Mouse (Mus musculus): ENCODE results near the gene Fyco1.

- TF ChIP-seq POLR2AphosphoS2 (IDR thresholded peaks at IDR 0.05; ENCODE audit: insufficient read length, low read depth) (no peak), USF1 (IDR thresholded peaks at IDR 0.05; ENCODE audit: low read depth) (no peak), POLR2A (IDR thresholded peaks at IDR 0.05; ENCODE audit: insufficient read length, low read depth) (no peak), E2F4 (IDR thresholded peaks at IDR 0.05; ENCODE audit: insufficient read depth) (no peak), MYOG (IDR thresholded peaks at IDR 0.05; ENCODE audit: control insufficient read depth in 1 of 3, insufficient read depth in 1 of 3, insufficient read length in 2 of 3, low read depth in 2 of 3) (no peak)
Observed at GRCm38 (mm10) chr9:123811831-123812230, 39.9 kb downstream of the Fyco1 start.
